Mouse (Mus musculus) splenic B cell, adult 2 months (primary cell): ENCODE results near the gene Clec2i.
"Not testable (repeated sequence)": the region's sequence is repeated elsewhere in the genome, so short reads cannot be mapped to it uniquely, and the experiment has no call there.

Source experiments
- DNase-seq: peaks from one replicate; pipeline ENCODE4 v3.0.0-alpha.2; 2011; ENCODE audit warnings: low read depth, low spot score
- H3K27me3 ChIP-seq: 2 replicates; pipeline ENCODE4 v1.6.1; 2012; ENCODE audit warnings: mild to moderate bottlenecking, low read length, moderate library complexity, mixed read lengths; ENCODE audit not compliant: control insufficient read depth, poor library complexity, insufficient read depth, severe bottlenecking
- H3K36me3 ChIP-seq: 2 replicates; pipeline ENCODE4 v1.6.1; 2012; ENCODE audit warnings: mild to moderate bottlenecking, low read length, moderate library complexity, mixed read lengths; ENCODE audit not compliant: control insufficient read depth, poor library complexity, insufficient read depth, severe bottlenecking

The Clec2i gene

GRCm38 (mm10) chr6:128887091-128887790, at the start of gene Clec2i:
Gene Clec2i, plus strand, starts transcription at chr6:128887588.
- H3K27me3 ChIP-seq, H3K36me3 ChIP-seq: not testable (repeated sequence)
- DNase-seq, result peak; percentile 90

- Histone ChIP-seq H3K27me3 (no peaks in the 10 kb centered on the region), H3K36me3 (no peaks in the 10 kb centered on the region)
- peak; percentile 95 for DNase-seq
Observed at GRCm38 (mm10) chr6:128838342-128839265, 48.8 kb upstream of the Clec2i start.

- peak; percentile 97 for DNase-seq
- no peaks in the 10 kb centered on the region for H3K27me3 ChIP-seq
- H3K36me3 ChIP-seq, result no peaks in the 10 kb centered on the region
Observed at GRCm38 (mm10) chr6:128839266-128839771, 48.1 kb upstream of the Clec2i start.

- H3K36me3 ChIP-seq, result no peaks in the 10 kb centered on the region
- DNase-seq, result peak; percentile 63
- H3K27me3 ChIP-seq, result no peaks in the 10 kb centered on the region
Observed at GRCm38 (mm10) chr6:128839921-128840320, 47.5 kb upstream of the Clec2i start.

GRCm38 (mm10) chr6:128840669-128841068, 46.7 kb upstream of the Clec2i start:
- not testable (repeated sequence) for H3K36me3 ChIP-seq, DNase-seq

DNA sequence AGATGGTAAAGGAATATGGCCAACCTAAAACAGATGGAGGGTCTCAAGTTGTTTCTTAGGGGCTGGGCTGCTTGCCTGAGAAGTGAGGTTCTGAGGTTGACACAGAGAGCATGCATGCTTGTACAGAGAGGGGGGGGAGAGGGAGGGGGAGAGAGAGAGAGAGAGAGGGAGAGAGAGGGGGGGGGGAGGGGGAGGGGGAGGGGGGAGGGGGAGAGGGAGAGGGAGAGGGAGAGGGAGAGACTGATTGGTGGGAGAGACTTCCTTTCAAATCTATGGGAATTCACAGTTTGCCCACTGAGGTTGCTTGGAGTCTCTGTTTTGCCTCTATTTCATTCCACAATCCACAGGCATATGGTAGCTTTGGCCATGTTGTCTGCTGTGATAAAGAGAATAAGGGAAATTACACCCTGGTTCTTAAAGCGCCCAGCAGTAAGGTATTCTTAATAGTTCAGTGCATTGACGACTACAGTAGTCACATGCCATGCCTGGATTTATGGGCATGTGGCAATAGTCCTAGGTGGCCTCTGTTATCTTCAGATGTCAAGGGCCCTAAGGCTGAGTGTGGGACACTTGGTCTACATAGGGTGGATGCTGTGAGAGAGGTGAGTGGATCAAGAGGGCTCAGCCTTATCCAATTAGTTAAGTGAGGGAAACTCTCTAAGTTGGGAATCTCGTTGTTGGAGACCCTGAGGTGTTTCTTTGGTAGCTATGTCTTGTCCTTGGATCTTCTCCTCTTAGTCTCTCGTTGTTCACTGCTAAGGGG, 45.9 kb upstream of the Clec2i start:
- DNase-seq, result no peak
- Histone ChIP-seq H3K36me3 (no peaks in the 10 kb centered on the region), H3K27me3 (no peaks in the 10 kb centered on the region)

More at GRCm38 (mm10) chr6:128840669-128841068, 46.7 kb upstream of the Clec2i start:
- not testable (repeated sequence) for H3K27me3 ChIP-seq

DNA sequence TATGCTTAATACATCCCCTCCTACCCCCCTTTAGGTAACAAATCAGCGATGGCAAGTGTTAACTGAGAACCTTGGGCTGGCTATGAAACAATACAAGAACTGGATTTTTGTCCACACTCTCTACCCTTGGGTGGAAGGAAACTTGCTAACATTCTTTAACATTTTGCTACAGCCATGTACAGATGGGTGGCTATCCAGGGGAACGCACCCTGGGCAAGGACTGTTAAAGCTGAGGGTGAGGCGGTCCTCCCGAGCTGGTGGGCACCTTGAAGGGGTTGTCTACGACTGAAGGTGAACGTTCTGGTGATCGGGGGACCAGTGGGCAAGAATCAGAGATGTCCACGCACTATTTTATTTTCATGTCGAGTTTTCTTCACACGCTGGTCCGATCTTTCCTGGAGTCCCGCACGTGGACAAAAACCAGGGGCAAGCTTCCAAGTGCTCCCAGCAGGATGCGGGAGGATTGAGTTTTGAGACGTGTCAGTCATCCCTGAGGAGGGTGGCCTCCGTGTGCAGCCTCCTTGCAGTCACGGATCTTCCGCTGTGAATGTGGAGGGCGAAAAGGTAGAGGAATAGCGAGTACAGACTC, 44.9 kb upstream of the Clec2i start:
- no peak for DNase-seq
- Histone ChIP-seq H3K27me3 (no peaks in the 10 kb centered on the region), H3K36me3 (peaks cover 6% of the 10 kb centered on the region; the same call in 1 of the 2 replicates)

DNA sequence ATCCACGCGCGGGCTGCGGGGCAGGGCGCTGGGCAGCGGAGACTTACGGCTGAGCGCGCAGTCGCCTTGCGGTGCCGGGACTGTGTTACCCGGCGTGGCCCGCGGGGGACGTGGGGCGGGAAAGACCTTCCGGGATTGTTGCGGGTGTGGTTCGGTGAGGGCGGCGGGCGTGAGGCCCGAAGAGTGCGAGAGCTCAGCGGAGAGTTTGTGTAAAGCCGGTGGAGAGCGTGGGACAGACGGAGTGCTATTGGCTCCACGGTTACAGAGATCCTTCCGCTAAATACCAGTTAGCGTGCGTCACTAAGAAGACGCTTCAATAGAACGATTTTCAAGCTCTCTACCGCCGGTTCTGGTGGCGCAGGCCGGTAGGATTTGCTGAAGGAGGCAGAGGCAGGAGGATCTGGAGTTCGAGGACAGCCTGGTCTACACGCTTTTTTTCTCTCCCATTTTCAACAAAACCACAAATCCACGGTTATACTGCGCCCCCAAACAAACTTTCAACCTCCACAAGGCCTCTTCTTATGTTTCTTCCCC, 44.4 kb upstream of the Clec2i start:
- Histone ChIP-seq H3K36me3 (peaks cover 6% of the 10 kb centered on the region; the same call in 1 of the 2 replicates), H3K27me3 (no peaks in the 10 kb centered on the region)
- peak; percentile 99 for DNase-seq

DNA sequence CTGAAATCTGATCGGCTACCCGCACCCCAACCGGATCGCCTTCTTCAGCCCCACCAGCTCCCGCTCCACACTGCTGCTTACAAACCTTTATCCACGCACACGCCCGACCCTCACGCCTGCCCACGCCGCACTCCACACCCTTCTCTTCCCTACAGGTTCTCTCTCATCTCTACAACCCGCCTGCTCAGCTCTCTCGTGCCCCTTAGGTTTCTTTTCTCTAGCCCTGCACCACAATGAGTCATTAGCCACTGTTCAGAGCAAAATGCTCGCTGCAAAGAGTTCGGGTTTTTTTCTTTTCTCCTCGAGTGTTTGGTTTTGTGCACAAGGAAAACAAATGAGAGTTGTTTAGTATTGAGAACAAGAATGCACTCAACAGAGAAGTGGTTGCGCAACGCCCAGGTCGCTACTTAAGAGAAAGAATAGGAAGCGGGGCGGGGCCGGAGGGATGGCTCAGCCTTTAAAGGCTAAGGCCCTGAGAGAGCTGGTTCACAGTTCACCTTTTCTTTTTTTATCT, 43.9 kb upstream of the Clec2i start:
- H3K36me3 ChIP-seq, result peaks cover 6% of the 10 kb centered on the region; the same call in 1 of the 2 replicates
- no peaks in the 10 kb centered on the region for H3K27me3 ChIP-seq
- peak; percentile 78 for DNase-seq

DNA sequence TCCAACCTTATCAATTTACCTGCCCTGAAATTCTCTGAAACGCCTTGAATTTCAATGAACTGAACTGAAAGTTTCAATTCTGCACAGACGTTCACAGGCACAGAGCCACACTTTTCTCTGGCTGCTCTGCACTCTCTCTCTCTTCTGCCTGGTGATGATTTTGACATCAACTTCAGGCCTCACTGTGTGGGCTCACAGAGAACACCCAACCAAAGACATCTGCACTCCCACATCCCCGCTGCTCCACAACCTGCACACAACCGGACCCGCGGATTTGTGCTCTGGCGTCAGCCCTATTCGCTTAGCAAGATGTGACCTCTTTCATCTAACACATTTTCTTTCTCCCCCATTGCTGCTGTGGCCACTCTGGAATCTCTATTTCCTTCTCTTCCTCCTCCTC, 43.3 kb upstream of the Clec2i start:
- Histone ChIP-seq H3K36me3 (peaks cover 7% of the 10 kb centered on the region), H3K27me3 (no peaks in the 10 kb centered on the region)
- peak; percentile 34 for DNase-seq

GRCm38 (mm10) chr6:128844586-128845080, 42.8 kb upstream of the Clec2i start:
- Histone ChIP-seq H3K27me3 (no peaks in the 10 kb centered on the region), H3K36me3 (peaks cover 9% of the 10 kb centered on the region)
- DNase-seq, result no peak

- Histone ChIP-seq H3K27me3 (no peaks in the 10 kb centered on the region), H3K36me3 (peaks cover 9% of the 10 kb centered on the region)
- peak; percentile 94 for DNase-seq
Observed at GRCm38 (mm10) chr6:128845319-128845979, 41.9 kb upstream of the Clec2i start.

DNA sequence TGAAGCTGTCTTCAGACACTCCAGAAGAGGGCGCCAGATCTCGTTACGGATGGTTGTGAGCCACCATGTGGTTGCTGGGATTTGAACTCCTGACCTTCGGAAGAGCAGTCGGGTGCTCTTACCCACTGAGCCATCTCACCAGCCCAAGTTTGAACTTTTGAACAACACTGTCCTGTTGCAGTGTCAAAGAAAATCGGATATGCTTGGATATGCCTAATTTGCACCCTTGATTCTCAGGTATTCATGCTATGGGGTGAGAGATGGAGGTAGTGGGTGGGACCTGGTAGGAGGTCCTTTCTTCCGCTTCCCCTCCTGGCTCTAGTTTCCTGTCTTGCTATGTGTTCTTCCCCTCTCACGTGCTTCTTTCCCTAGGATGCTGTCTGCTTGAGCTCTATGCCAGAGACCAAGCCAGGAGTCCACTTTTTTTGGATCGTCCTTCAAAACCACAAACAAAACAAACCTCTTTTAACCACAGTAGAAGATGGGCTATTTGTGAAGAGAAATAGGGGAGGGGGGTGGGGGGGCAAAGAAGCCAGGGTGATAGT, 41.3 kb upstream of the Clec2i start:
- Histone ChIP-seq H3K27me3 (no peaks in the 10 kb centered on the region), H3K36me3 (peaks cover 9% of the 10 kb centered on the region)
- no peak for DNase-seq
